Mouse (Mus musculus) E14TG2a.4 (cell line): ENCODE measurements around the gene Ralb.

Experiments used
- H3K27me3 ChIP-seq: 2 replicates; pipeline ENCODE4 v1.6.1; 2014; ENCODE audit warnings: low read length, control low read depth; ENCODE audit not compliant: insufficient read depth
- H3K36me3 ChIP-seq: 2 replicates; pipeline ENCODE4 v1.6.1; 2014; ENCODE audit warnings: low read length, control low read depth; ENCODE audit not compliant: insufficient read depth
- H3K4me1 ChIP-seq: replicated peaks from 2 replicates; pipeline ENCODE4 v1.6.1; 2014; ENCODE audit warnings: low read depth, low read length, control low read depth
- H3K4me3 ChIP-seq: replicated peaks from 2 replicates; pipeline ENCODE4 v1.5.1; 2014; ENCODE audit warnings: mild to moderate bottlenecking, low read length
- H3K9me3 ChIP-seq: 2 replicates; pipeline ENCODE4 v1.6.1; 2014; ENCODE audit warnings: low read length, control low read depth
- CTCF ChIP-seq: conservative IDR thresholded peaks from 2 replicates; pipeline ENCODE4 v1.5.1; 2014; ENCODE audit warnings: low read length
- NANOG ChIP-seq: IDR thresholded peaks from 2 replicates; pipeline ENCODE4 v1.6.1; 2014; ENCODE audit warnings: borderline replicate concordance, low read length, mixed read lengths
- POU5F1 ChIP-seq: IDR thresholded peaks from 2 replicates; pipeline ENCODE4 v1.6.1; 2014; ENCODE audit warnings: low read length, borderline replicate concordance

Ralb gene

DNA sequence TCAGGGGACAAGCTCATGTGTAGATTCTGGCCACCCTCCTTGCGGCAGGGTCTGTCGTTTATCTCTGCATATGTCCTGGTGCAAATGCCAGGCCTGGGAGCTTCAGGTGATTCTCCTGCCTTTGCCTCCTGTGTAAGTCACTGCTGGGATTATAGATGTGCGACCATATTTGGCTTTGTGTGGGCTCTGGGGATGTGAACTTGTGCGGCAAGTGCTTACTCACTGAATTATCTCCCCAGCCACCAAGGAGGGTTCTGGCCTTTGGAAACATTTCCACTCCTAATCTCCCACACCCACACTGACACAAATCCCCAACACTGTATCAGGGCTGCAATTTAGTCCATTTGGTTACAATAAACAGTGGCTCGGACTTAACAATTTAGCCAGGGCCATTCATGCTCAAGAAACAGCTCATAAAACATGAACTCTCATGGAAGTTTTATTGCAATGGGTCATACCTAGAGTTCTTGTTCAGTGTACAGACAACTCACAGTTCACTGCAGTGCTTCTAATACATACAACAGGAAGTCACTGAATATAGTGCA, 40.1 kb upstream of the Ralb start:
- H3K4me1 ChIP-seq, result peaks cover 15% of the 10 kb centered on the region
- TF ChIP-seq NANOG (no peak), POU5F1 (no peak), CTCF (no peak)
- H3K36me3 ChIP-seq, result peaks cover 52% of the 10 kb centered on the region
- H3K9me3 ChIP-seq, result no peaks in the 10 kb centered on the region
- H3K27me3 ChIP-seq, result no peaks in the 10 kb centered on the region
- no peak overlapping the region for H3K4me3 ChIP-seq

DNA sequence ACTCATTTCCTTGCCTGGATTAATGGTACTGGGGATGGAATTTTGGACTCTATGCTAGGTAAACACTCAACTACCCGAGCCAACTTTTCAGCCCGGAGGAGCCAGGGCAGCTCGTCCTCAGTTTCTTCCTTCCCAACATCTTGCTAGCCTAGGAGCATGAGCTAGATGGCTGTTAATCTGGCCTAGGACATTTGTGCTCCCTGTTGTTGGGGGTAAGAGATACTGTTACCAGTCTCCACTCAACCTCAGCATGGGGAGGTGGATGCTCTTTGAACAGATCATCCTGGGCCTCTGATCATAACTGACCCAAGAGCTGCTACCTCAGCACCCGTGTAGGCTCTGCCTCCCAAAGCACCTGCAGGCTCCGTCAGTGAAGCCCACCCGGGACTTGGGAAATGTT, 38.7 kb upstream of the Ralb start:
- peaks cover 49% of the 10 kb centered on the region for H3K36me3 ChIP-seq
- TF ChIP-seq CTCF, result no peak
- TF ChIP-seq POU5F1, result no peak
- no peak for TF ChIP-seq NANOG
- H3K27me3 ChIP-seq, result no peaks in the 10 kb centered on the region

GRCm38 (mm10) chr1:119541570-119541969, 37.0 kb upstream of the Ralb start:
- TF ChIP-seq POU5F1 (no peak), NANOG (no peak), CTCF (no peak)

More for the DNA sequence above, 38.7 kb upstream of the Ralb start:
- no peaks in the 10 kb centered on the region for H3K9me3 ChIP-seq
- H3K4me3 ChIP-seq, result no peak overlapping the region
- peaks cover 18% of the 10 kb centered on the region for H3K4me1 ChIP-seq

DNA sequence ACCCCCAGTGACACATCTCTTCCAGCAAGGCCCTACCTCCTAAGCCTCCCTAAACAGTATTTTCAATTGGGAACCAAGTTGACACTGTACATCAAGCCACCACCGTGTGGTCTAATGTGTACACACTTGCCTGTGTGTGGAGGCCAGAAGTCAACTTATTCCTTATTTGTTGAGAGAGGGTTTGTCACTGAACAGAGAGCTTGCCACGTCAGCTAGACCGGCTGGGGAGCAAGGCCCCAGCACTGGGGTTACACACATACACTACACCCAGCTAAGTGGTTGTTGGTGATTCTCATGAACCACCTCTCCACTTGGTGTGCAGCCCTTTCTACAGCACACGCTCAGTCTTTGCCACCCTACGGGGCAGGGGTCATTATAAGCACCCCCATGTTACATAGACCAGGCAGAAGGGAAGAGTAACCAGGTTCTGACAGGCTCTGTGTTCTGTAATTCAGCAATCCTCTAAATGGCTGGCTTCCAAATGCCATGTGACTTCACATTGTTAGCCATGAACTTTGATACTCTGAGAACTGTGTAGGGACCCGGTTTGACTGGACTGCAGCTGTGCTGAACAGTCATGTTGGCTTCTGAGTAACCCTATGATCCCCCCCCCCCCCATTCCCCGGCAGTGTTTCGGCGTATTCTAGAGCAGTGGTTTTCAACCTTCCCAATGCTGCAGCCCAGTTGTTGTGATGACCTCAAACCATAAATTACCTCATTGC, 36.4 kb upstream of the Ralb start:
- Histone ChIP-seq H3K27me3 (no peaks in the 10 kb centered on the region), H3K36me3 (peaks cover 28% of the 10 kb centered on the region), H3K4me3 (no peak overlapping the region), H3K4me1 (peaks cover 28% of the 10 kb centered on the region), H3K9me3 (no peaks in the 10 kb centered on the region)
- TF ChIP-seq NANOG, result no peak
- TF ChIP-seq POU5F1, result no peak

More at GRCm38 (mm10) chr1:119541570-119541969, 37.0 kb upstream of the Ralb start:
- H3K4me1 ChIP-seq, result peaks cover 28% of the 10 kb centered on the region
- no peak overlapping the region for H3K4me3 ChIP-seq
- no peaks in the 10 kb centered on the region for H3K9me3 ChIP-seq
- H3K36me3 ChIP-seq, result peaks cover 32% of the 10 kb centered on the region
- no peaks in the 10 kb centered on the region for H3K27me3 ChIP-seq

- Histone ChIP-seq H3K4me1 (peaks cover 28% of the 10 kb centered on the region), H3K9me3 (no peaks in the 10 kb centered on the region), H3K36me3 (peaks cover 22% of the 10 kb centered on the region), H3K27me3 (no peaks in the 10 kb centered on the region), H3K4me3 (no peak overlapping the region)
- TF ChIP-seq NANOG (no peak), CTCF (no peak), POU5F1 (no peak)
Observed at GRCm38 (mm10) chr1:119539252-119539651, 34.7 kb upstream of the Ralb start.

DNA sequence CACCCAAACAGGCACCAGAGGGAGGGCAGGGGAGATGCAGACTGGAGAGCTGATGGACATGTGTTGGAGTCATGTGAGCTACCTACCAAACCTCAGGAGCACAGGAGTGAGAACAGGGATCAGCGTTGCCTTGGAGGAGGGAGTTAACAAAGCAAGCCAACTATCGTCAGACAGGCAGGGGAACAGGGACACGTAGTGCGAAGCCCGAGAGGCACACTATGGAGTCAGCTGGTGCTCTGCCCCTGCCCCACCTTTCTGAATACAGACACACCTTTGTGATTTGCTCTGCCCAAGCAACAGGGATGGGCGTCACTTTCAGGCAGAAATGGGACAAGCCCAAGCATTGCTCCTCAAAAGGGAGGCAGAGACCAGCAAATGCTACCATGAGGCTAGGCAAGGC, 33.1 kb upstream of the Ralb start:
- Histone ChIP-seq H3K9me3 (no peaks in the 10 kb centered on the region), H3K4me1 (peaks cover 35% of the 10 kb centered on the region), H3K4me3 (no peak overlapping the region), H3K36me3 (peaks cover 6% of the 10 kb centered on the region), H3K27me3 (0 out of 2 replicates have a peak, but pooled peaks cover 3% of the 10 kb centered on the region)
- TF ChIP-seq NANOG, result no peak
- TF ChIP-seq POU5F1, result no peak
- TF ChIP-seq CTCF, result no peak

GRCm38 (mm10) chr1:119536122-119536521, 31.5 kb upstream of the Ralb start:
- TF ChIP-seq CTCF, result no peak
- 0 out of 2 replicates have a peak, but pooled peaks cover 3% of the 10 kb centered on the region for H3K27me3 ChIP-seq
- H3K4me3 ChIP-seq, result no peak overlapping the region
- H3K4me1 ChIP-seq, result peaks cover 39% of the 10 kb centered on the region
- no peaks in the 10 kb centered on the region for H3K36me3 ChIP-seq
- H3K9me3 ChIP-seq, result no peaks in the 10 kb centered on the region

GRCm38 (mm10) chr1:119534341-119534740, 29.7 kb upstream of the Ralb start:
- H3K9me3 ChIP-seq, result peaks cover under 1% of the 10 kb centered on the region; the same call in 1 of the 2 replicates
- peaks cover 7% of the 10 kb centered on the region for H3K36me3 ChIP-seq
- H3K27me3 ChIP-seq, result 0 out of 2 replicates have a peak, but pooled peaks cover 3% of the 10 kb centered on the region
- TF ChIP-seq CTCF, result no peak
- peaks cover 38% of the 10 kb centered on the region for H3K4me1 ChIP-seq
- H3K4me3 ChIP-seq, result no peak overlapping the region

- peaks cover 18% of the 10 kb centered on the region for H3K36me3 ChIP-seq
- TF ChIP-seq NANOG, result no peak
- no peak for TF ChIP-seq POU5F1
- TF ChIP-seq CTCF, result no peak
Observed at GRCm38 (mm10) chr1:119533093-119533805, 28.7 kb upstream of the Ralb start.

More at GRCm38 (mm10) chr1:119533093-119533805, 28.7 kb upstream of the Ralb start:
- H3K4me1 ChIP-seq, result peaks cover 28% of the 10 kb centered on the region
- peaks cover 6% of the 10 kb centered on the region for H3K9me3 ChIP-seq
- peak overlapping the region; percentile 45; the same call in 1 of the 2 replicates for H3K4me3 ChIP-seq
- 0 out of 2 replicates have a peak, but pooled peaks cover 3% of the 10 kb centered on the region for H3K27me3 ChIP-seq
